Mouse (Mus musculus) neutrophil, adult 5-6 weeks (primary cell): ENCODE data around the gene Zfp931. TPM values are rescaled to one million over a fixed set of nuclear protein-coding genes. Genes with fewer than 3 reads are reported as not detected.
A peak's percentile ranks its signal among the peaks of the same experiment; 100 is the strongest.
"Not testable (repeated sequence)": the region's sequence is repeated elsewhere in the genome, so short reads cannot be mapped to it uniquely, and the experiment has no call there.

Experiments
- ATAC-seq: fragments of 151-379, 151-347 bp; 2 replicates; pipeline ENCODE4 v1.8.0; 2017; ENCODE audit warnings: mild to moderate bottlenecking, moderate TSS enrichment; ENCODE audit not compliant: insufficient number of reproducible peaks, poor library complexity, low FRiP score, severe bottlenecking; ENCODE audit errors: extremely low read depth
- total RNA-seq: library from RNA; stranded (forward); fragments of 200-1000 nt; gene quantifications from 2 replicates; pipeline ENCODE4 v1.2.3, GENCODE M21; 2017

The Zfp931 gene
- 6.4 and 11.2 TPM in 2 replicates for total RNA-seq

DNA sequence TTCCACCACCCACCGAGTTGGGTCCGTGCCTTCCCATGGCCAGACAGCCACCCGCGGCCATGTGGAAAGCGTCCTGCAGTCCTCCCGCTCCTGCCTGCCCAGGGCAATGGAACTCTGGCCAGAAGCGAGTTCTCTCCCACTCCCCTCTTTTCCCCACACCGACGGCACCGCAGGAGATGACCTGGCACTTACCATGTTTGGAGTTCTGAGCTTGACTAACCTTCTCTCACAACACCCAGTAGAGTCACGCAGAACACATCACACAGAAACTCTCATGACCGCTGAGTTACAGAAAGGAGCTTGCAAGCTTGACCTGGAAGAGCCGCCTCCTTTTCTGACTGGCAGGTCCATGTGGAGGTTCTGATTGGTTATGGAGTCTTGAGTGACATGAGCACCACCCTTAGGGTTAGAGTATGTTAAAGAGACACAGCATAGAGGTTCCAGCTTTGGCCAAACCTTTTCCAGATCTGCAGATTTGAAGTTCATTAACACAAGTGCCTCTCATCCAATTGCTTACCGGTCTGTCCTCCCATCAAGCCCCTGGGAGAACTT, at the start of gene Zfp931:
Zfp931 (minus strand) TSS at position 311 of the 552 bp plus-strand sequence.
- ATAC-seq: not testable (repeated sequence)

DNA sequence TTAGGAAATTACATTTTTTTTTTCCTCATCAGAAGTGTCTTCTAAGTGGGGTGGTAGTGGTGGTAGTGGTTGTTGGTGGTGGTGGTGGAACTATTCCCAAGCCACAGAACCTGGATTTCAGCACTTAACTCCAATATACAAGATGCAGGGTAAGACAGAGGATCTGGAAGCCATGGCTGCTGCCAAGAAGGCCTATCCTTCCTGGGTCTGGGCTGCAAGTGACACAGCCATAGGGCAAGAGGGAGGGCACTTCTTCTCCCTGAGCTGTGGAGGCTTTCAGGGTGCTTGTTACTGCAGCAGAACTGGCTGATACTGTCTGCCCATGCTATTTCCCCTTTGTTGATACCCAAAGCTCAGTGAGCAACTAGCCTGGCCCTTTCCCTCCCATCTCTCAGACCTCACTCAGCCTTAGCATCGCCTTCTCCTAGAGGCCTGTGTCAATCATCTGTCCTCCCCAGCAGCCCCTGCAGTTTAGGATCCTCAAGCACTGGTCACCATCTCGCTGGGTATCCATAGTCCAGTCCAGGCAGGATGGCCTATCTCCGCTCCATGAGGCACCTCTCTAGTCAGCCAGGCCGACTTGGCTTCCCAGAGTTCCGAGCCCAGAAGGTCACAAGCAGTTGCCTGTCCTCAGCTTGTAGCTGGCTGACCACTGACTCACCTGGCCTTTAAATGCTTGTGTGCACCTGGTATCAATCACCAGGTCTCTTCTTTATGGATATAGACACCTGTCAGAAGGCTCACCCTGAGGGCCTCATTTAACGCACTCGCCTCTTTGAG, 48.0 kb upstream of the Zfp931 start:
- no peak for ATAC-seq

DNA sequence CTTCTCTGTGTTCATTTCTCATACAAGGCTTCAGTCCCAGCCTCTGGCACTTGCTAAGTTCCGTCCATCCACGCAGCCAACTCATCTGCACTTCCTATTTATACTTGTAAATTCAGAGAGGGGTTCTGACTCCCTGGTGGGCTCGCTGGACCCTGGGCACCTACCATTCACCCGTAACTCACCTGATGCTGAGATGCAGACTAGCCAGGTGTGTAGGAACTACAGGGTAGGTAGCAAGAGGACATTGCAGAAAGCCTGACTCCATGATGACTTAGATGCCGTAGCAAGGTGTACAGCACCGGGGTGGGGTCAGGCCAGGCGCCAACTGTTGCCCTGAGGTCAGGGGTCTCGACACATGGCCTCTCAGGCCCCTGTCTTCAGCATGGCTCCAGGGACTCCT, 47.2 kb upstream of the Zfp931 start:
- ATAC-seq: no peak

DNA sequence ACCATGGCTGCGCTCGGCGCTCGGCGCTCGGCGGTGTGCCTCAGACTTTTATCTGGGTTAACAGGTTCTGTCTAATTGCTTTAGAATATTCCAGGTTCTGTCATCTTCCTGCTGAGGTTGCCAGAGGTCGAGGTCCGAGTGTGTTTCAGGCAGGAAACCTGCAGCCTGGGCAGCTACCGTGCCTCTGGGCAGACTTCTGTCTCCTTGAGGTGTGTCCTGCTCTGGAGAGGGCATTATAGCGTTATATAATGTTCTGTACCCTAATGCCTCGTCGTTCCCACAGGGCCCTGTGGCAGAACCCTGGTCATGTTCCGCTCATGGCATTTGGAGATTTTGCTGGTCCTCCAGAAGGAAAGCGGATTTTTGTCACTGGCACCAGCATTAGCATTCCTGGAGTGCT, 45.2 kb upstream of the Zfp931 start:
- ATAC-seq: no peak

DNA sequence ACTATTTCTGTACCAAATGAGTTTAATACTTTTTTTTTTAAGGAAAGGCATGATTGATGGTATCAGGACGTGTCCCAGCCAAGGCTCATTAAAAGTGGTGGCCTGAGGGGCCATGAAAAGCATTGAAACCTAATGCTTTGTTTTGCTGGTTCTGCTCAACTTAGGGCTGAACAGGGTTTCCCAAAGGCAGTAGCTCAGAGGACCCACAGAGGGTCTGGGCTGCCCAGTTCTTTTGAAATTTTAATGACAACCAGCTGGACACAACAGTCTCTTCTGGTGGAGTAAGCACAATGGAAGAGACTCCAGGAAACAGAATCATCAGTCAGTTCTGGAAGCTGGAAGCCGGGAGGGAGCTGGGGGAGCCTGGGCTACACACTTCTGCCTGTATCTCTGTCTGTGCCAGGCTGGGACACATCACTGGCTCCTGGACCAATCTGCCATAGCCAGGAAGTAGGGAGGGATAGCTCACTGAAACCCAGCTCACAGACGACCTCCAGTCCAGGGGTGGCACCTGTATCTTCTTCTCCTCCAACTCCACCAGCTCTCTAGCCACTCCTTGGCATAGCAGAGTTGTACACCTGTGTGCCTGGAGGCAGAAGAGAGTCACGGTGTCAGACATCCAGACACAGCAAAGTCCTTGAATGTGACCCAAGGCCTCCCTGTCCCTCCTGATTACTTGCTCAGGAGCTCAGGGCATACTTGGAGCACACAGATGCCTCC, 43.8 kb upstream of the Zfp931 start:
- no peak for ATAC-seq

DNA sequence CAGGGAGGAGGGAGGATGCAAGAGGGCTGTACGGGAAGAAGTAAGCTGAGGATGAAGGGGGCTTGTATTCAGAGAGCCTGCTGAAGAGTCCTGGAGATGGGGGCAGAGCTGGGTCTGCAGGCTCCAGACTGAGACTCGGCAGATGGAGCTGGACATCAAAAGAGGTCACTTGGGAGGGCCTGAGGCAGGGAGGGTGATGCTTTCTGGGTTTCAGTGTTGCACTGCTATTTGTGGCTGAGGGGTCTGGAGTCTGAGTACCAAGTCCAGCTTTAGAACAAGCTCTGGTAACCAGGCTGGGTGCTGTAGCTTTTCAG, 43.1 kb upstream of the Zfp931 start:
- ATAC-seq: no peak

DNA sequence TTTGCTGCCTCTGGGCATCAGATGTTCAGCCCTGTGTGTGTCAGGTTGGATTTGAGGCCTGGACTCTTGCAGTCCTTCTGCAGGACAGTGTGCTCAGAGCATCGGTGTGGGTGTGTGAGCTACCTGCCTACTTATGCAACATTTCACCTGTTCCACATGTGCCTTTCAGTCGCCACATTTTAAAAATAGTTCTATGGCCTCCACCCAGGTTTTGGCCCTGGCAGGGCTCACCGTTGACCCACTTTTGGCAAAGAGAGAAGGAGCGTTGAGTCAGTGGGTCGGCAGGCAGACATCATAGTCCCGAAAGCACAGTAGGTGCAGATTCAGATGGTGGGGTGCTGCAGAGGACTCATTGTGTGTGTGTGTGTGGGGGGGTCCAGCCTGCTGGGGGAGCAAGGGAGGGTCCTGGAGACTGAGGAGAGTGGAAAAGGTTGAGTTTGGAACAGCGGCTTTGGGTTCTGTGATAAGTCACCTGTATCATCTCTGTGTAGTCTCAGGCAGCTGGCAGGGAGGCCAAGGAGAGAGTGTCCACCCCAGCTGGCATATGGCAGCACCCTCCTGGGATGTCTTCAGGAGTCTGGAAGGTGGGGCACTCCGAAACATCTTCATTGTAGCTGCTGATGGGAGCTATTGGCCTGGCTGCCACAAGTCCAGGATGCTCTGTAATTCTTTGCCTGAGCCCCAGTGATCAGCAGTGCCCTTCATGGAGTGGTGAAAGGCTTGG, 42.5 kb upstream of the Zfp931 start:
- ATAC-seq: no peak

DNA sequence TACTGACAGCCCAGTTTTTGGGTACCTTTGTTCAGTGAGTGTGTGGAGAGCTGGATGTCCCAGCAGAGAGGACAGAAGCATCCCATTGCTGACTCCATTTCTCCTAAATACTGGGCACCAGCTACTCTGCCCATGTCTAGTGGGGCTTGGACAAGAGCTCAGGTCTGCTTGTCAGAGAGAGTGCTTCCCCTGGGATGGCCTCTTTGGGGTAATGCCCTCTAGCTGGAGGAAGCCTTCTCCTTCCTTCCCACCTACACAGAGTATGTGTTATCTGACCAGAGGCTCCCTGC, 42.0 kb upstream of the Zfp931 start:
- no peak for ATAC-seq

DNA sequence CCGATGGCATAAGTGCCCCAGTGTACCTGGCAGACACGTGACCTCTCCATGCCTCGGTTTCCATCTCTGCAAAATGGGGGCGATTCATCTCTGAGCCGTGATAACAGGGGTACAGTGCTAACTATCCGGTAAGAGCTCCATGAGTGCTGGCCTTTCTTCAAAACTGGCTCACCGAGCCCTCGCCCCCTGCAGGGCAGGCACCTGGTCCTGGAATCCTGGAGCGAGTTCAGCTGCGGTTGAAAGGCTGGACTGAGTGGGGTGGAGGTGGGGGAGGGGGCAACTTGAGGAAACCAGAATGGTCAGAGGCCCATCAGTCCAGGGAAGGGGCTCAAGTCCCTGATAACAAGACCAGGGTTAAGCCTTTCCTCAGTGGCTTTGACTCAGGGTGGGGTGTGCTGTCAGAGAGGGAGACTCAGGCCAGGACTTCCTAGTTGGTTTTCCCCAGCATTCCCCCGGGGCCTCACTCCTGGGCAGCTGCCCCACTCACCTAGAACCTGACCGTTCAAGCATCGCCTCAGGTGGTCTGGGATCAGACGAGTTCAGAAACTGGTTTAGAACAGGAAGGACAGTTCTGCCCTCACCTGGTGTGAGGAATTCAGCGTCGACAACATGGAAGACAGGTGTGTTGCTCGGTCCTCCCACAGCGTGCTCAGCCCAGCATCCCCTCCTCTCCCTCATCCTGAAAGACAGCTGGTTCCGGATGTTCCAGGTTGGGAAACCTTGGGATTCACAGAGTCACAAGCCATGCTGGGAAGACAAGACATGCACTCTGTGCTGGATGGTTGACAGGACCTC, 41.5 kb upstream of the Zfp931 start:
- ATAC-seq: no peak

DNA sequence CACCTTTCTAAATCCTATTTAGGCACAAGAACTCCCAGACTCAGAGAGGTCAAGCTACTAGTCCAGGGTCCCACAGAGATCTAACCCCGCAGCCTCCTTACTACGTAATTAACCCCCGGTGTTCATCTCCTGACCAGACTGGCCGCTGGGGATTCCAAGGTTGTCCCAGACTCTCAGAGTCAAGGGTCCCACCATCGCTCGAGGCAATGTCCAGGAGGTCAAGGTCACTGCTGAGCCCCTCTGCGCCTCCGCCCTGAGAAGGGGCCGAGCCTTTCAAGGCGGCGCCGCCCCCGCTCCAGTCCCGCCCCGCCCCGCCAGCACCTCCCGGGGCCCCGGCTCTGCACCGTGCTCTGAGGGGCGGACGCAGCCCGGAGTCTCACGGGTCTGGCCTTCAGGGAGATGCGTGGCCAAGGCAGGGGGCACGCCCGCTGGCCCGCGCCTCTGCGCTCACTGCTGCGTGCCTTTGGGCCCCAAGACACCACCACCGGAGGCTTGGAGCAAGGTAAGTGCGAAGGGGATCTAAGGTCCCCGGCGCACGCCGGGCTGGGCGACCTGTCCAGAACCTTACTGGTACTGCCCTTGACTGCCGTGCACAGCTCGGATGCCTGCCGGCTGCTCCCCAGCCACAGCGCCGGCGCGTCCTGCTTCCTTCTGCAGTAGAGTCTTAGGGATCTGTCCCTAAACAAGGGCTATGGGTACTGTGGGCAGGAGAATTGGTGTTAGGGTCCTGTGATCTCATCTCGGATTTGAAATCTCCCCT, 40.7 kb upstream of the Zfp931 start, which contains the start of gene Phactr3:
Phactr3 (plus strand) TSS at position 175 of the 760 bp plus-strand sequence.
- ATAC-seq: no peak

DNA sequence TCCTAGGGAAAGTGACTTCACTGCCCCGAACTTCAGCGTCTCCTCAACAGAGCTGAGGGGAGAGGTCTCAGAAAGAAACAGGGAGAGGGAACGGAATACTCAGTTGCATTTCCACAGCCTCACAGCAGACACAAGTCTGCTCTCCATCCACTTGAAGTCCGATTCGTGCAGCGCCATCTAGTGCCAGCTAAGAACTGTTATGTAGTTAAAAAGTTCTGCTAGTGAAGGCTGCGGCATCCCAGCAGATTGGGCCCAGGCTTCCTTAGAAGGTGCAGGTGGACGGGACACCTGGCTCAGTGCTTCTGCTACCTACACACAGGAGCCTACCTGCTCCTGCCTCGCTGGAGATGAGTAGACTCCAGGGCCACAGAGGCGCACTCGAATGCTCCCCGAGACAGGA, 39.7 kb upstream of the Zfp931 start:
- no peak for ATAC-seq

DNA sequence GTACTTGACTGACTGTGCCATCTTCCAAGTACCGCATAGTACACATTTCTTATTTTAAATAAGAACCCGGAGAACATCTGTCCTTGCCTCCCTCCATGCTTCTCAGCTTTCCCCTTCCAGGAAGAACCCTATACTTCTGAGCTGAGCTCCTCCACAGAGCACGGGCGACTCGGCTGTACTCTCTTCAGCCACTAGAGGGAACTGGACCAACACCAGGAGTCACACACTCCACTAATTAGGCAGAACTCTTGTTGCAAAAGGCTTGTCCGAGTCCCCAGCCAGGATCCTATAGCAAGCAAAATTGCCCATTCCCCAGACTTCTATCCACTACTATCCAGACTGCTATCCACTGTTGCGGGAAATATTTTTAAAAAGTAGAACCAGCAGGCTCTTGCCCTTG, 23.7 kb upstream of the Zfp931 start:
- no peak for ATAC-seq

DNA sequence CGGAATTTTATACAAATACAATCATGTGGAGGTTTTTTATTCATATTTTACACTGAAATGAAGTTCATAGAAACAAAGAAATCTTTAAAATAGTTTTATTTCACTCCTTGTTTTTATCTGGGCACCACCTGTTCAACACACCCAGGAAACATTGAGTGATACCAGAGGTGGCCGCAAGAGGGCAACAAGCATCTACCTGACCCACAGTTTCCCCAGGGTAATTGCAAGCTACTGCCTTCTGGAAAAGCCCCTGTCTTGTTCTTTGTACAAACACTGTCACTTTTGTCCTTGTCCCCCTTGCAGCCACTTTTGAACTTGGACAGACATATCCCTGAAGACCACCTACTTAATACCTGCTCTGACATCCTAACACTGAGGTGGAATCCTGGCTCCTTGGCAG, 19.7 kb upstream of the Zfp931 start:
- peak; percentile 58; the same call in 1 of the 2 replicates for ATAC-seq

DNA sequence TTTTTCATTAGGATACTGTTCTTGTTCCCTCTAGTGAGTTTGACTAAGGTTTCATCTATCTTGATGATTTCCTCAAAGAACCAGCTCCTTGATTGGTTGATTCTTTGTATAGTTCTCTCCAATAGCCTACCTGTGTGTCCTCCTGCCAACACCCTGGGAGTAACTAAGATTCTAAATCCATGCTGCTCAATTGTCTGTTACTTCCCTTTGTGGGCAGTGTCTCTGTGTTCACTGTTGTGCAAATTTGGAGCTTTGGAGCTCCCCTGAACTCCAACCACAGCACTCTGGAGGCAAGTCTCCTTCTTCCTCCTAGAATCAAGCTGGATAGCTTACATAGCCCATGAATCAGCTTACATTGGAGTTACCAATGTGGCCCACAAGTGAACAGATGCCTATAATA, 11.3 kb upstream of the Zfp931 start:
- no peak for ATAC-seq

DNA sequence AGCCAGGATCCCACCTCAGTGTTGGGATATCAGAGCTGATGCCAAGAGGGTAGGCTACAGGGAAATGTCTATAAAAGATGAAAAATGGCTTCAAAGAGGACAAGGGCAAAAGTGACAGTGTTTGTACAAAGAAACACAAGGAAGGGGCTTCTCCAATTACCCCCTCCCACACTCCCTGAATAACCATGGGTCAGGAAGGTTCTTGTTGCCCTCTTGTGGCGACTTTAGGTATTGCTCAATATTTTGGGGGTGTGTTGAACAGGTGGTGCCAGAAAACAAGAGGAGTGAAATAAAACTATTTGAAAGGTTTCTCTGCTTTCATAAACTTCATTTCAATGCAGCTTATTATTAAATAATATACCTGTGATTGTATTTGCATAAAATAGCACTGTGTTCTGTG, 20.1 kb downstream of the Zfp931 start:
- ATAC-seq: peak; percentile 79

DNA sequence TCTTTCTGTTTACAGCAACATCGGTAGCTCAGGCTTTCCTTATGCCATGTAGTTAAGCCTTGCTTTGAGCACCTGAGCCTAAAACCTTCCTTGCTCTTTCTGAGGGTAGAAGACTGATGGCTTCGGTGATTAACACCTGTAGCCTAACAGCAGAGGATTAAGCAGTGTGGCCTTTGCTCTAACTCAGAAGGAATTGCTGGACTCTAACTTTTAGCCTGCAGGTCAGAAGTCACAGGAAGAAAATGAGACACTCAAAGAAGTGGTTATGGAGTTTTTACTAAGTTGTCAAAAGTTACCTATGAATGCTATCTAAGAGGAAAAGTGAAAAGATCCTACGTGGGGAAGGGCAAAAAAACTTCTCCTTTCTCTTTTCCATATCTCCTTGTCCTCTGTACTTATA, 50.7 kb downstream of the Zfp931 start:
- not testable (repeated sequence) for ATAC-seq

DNA sequence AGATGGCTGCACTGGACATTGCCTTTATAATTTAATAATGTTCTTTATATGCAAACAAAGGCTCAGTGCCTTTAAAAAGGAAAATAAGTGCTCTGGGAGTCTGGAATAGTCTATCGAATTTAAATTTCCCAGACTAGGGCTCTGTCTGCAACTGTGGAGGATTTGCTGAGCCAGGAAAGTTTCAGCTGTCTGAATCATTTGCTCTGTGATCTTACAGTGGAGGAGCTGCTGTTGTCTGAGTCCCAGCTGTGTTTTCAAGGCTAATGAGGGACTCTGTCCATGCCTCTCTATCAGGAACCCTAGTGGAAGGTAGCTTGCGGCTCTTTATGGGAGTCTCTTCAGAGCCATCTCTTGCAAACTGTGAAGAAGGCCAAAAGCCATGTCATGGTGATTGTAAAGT, 54.4 kb downstream of the Zfp931 start:
- not testable (repeated sequence) for ATAC-seq

DNA sequence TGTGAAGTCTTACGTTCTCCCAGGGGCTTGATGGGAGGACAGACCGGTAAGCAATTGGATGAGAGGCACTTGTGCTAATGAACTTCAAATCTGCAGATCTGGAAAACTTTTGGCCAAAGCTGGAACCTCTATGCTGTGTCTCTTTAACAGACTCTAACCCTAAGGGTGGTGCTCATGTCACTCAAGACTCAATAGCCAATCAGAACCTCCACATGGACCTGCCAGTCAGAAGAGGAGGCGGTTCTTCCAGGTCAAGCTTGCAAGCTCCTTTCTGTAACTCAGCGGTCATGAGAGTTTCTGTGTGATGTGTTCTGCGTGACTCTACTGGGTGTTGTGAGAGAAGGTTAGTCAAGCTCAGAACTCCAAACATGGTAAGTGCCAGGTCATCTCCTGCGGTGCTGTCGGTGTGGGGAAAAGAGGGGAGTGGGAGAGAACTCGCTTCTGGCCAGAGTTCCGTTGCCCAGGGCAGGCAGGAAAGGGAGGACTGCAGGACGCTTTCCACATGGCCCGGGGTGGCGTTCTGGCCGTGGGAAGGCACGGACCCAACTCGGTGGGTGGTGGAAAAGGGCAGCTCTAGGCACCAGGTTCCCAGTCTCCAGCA, 55.2 kb downstream of the Zfp931 start, which contains the start of gene Zfp971:
Zfp971 (plus strand) TSS at position 274 of the 601 bp plus-strand sequence.
- ATAC-seq: not testable (repeated sequence)
